Mouse (Mus musculus): ENCODE data around the gene Cd8a. TPM values are rescaled to one million over a fixed set of nuclear protein-coding genes. Genes with fewer than 3 reads are reported as not detected.

The Cd8a gene
- 24.0 and 28.6 TPM in 2 replicates for polyA plus RNA-seq (2012; rRNA removed; ENCODE audit: low replicate concordance)

GRCm38 (mm10) chr6:71373249-71373775 is at the start of gene Cd8a:
Gene Cd8a, plus strand, starts transcription at chr6:71373427.

Other genes starting within 250 kb of the Cd8a start
- 10.6 and 15.9 TPM in 2 replicates for gene Thnsl2, start 229.0 kb upstream of the Cd8a start, polyA plus RNA-seq (2012; rRNA removed; ENCODE audit: low replicate concordance)
- 2.9 TPM in 1 of 2 replicates, not detected in the other for gene Fabp1, start 173.6 kb upstream of the Cd8a start, polyA plus RNA-seq (2012; rRNA removed; ENCODE audit: low replicate concordance)
- 7.2 and 14.7 TPM in 2 replicates for gene Krcc1, start 101.8 kb upstream of the Cd8a start, polyA plus RNA-seq (2012; rRNA removed; ENCODE audit: low replicate concordance)
- gene Smyd1, start 51.2 kb upstream of the Cd8a start, polyA plus RNA-seq (2012; rRNA removed; ENCODE audit: low replicate concordance), result 0.73 and 44.1 TPM in 2 replicates
- 29.0 and 33.4 TPM in 2 replicates for gene Cd8b1, start 50.6 kb upstream of the Cd8a start, polyA plus RNA-seq (2012; rRNA removed; ENCODE audit: low replicate concordance)
- 23.0 and 58.6 TPM in 2 replicates for gene Rmnd5a, start 67.2 kb downstream of the Cd8a start, polyA plus RNA-seq (2012; rRNA removed; ENCODE audit: low replicate concordance)
- gene Rnf103, start 120.5 kb downstream of the Cd8a start, polyA plus RNA-seq (2012; rRNA removed; ENCODE audit: low replicate concordance), result 11.6 and 29.7 TPM in 2 replicates
- gene Chmp3, start 170.4 kb downstream of the Cd8a start, polyA plus RNA-seq (2012; rRNA removed; ENCODE audit: low replicate concordance), result 23.8 and 64.4 TPM in 2 replicates